Mouse (Mus musculus): ENCODE measurements around the gene Tmem25. TPM values are rescaled to one million over a fixed set of nuclear protein-coding genes. Genes with fewer than 3 reads are reported as not detected.

The Tmem25 gene
- polyA plus RNA-seq (2015; fragmentation: Nextera tagmentation; extraction: Ambion mirVana) = 5.6 and 6.0 TPM in 2 replicates

DNA sequence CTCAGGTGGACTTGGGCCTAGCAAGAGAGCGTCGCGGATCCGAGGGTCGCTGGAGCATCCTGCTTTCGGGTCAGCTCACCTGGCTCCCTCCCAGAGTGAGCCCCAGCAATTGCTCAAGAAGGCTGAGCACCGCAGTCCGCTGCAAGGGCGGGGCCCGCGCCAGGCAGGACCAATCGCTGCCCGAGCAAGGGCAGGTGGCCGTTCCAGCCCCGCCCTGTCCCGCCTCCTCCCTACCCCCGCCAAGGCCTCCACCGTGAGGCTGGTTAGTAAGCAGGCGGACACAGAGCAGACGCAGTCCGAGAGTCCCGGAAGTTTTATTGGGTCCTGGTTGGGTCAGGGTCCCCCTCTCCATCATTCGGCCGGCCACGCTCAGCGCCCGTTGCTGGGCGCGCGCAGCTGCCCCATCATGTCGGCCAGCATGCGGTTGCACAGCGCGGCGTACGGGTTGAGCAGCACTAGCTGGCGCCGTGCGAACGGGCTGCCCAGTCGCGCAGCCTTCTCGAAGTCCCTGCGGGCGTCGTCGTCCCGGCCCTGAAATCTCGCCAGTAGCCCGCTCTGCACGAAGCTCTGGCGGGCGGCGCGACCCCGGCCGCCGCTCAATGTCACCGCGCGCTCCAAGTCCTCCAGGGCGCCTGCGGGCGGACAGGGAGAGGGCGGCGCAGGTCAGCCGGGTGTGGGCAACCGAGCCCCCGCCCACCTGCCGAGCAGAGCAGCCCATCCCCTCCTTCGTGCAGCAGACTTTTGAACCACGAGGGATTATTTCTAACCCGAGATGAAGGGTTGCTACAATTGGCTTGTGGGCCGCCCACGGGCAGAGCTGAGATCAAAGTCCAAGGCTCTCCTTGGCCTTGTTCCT lies at the start of gene Tmem25:
Gene Tmem25 (minus strand): TSS at position 206 of the 856 bp plus-strand sequence.
- ATAC-seq (peak; percentile 84), DNase-seq (peak; percentile 89)
- H3K9ac ChIP-seq (replicated peaks) = peak within 1 kb of the TSS; percentile 60
- WGBS (ENCODE audit: insufficient replicate concordance) = 1% methylated on average over 69 of the region's 75 CpGs
- H3K9me3 ChIP-seq (ENCODE audit: low read length) = no peaks in the 10 kb centered on the region
- TF ChIP-seq CTCF (IDR thresholded peaks at IDR 0.05; ENCODE audit: low read depth) = no peak
- peak; percentile 59; the same call in 1 of the 2 replicates for TF ChIP-seq EP300 (IDR thresholded peaks at IDR 0.05; ENCODE audit: low read depth)
- peaks cover 10% of the 10 kb centered on the region for H3K27me3 ChIP-seq (ENCODE audit: insufficient read depth, low read length)
- H3K4me1 ChIP-seq (ENCODE audit: insufficient read depth) = peaks cover 19% of the 10 kb centered on the region
- peak within 1 kb of the TSS; percentile 88 for H3K4me2 ChIP-seq (ENCODE audit: low read depth, low read length)
- peak within 1 kb of the TSS; percentile 88 for H3K27ac ChIP-seq (ENCODE audit: low read depth)
- 0 out of 2 replicates have a peak, but pooled peaks cover 6% of the 10 kb centered on the region for H3K36me3 ChIP-seq (replicated peaks; ENCODE audit: insufficient read depth, low read length)
- H3K4me3 ChIP-seq (ENCODE audit: low read depth, low read length) = peak within 1 kb of the TSS; percentile 45

DNA sequence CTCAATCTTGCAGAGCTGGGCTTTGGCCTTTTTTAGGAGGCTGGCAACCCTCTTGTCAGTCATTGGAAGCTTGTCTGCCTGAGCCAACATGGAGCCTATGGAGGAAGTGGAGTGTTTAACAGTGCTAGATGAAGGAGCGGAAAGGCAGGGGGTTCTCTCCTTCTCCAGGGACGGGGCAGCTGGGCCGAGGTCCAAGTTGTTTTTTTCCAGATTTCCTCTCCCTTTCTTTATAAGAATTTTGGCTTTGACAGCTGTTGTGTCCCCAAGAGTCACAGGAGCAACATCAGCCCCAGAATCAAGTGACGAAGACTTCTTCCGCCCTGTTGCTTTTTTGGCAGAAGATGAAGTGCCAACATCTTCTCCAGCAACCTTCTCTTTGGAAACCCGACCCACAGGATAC lies 48.3 kb upstream of the Tmem25 start:
- no peak overlapping the region for H3K4me3 ChIP-seq (ENCODE audit: low read depth, low read length)
- no peaks in the 10 kb centered on the region for H3K4me1 ChIP-seq (ENCODE audit: insufficient read depth)
- DNase-seq (no peak), ATAC-seq (no peak)
- H3K4me2 ChIP-seq (ENCODE audit: low read depth, low read length) = no peak overlapping the region
- peaks cover 79% of the 10 kb centered on the region for H3K36me3 ChIP-seq (replicated peaks; ENCODE audit: insufficient read depth, low read length)
- WGBS (ENCODE audit: insufficient replicate concordance) = 88% methylated on average over 6 of the region's 6 CpGs
- no peaks in the 10 kb centered on the region for H3K27me3 ChIP-seq (ENCODE audit: insufficient read depth, low read length)
- H3K27ac ChIP-seq (ENCODE audit: low read depth) = no peak overlapping the region
- TF ChIP-seq CTCF (IDR thresholded peaks at IDR 0.05; ENCODE audit: low read depth) (no peak), EP300 (IDR thresholded peaks at IDR 0.05; ENCODE audit: low read depth) (no peak)
- no peaks in the 10 kb centered on the region for H3K9me3 ChIP-seq (ENCODE audit: low read length)
- H3K9ac ChIP-seq (replicated peaks) = no peak overlapping the region

DNA sequence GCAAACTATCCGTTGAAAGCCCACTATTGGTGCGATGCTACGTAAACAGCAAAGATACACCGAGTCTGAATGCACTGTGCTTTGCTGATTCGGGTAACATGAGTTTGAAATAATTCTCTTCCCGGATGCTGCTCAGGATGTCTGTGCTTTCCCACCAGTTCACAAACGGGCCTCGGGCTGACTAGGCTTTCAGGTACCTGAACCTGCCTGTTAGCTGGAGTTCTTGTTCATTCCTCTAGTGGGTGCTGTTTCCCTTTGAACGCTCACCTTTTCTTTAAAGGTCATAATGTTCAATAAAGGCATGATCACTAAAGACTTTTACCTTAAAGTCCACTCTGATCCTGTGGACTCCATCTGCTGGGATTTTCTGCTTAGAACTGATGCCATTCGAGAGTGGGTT lies 42.1 kb upstream of the Tmem25 start:
- Histone ChIP-seq H3K9ac (replicated peaks) (no peak overlapping the region), H3K4me3 (ENCODE audit: low read depth, low read length) (no peak overlapping the region), H3K4me1 (ENCODE audit: insufficient read depth) (no peaks in the 10 kb centered on the region), H3K9me3 (ENCODE audit: low read length) (no peaks in the 10 kb centered on the region), H3K27ac (ENCODE audit: low read depth) (no peak overlapping the region), H3K36me3 (replicated peaks; ENCODE audit: insufficient read depth, low read length) (peaks cover 66% of the 10 kb centered on the region), H3K27me3 (ENCODE audit: insufficient read depth, low read length) (no peaks in the 10 kb centered on the region), H3K4me2 (ENCODE audit: low read depth, low read length) (no peak overlapping the region)
- peak; percentile 72 for TF ChIP-seq CTCF (IDR thresholded peaks at IDR 0.05; ENCODE audit: low read depth)
- no peak for TF ChIP-seq EP300 (IDR thresholded peaks at IDR 0.05; ENCODE audit: low read depth)
- ATAC-seq (no peak), DNase-seq (no peak)
- 82% methylated on average over 10 of the region's 10 CpGs for WGBS (ENCODE audit: insufficient replicate concordance)

DNA sequence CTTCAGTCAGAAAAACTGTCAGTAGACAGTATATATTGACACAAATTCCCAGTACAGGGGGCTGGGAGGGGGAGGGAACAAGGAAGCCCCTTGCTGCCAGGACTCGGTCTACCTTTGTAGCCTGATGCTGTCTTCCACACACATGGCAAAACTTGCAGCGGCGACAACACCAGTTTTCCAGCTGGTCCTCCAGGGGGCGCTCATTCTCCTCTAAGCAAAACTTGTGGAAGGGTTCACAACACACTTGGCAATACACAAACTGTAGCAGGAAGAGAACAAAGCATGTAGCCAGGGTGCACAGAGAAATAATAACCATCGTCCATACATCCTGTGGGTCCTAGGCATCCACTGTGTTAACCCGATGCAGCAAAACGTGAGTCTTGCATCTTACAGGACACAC lies 37.3 kb upstream of the Tmem25 start:
- TF ChIP-seq CTCF (IDR thresholded peaks at IDR 0.05; ENCODE audit: low read depth) (peak; percentile 84), EP300 (IDR thresholded peaks at IDR 0.05; ENCODE audit: low read depth) (no peak)
- H3K4me3 ChIP-seq (ENCODE audit: low read depth, low read length) = no peak overlapping the region
- no peak overlapping the region for H3K9ac ChIP-seq (replicated peaks)
- 58% methylated on average over 7 of the region's 7 CpGs for WGBS (ENCODE audit: insufficient replicate concordance)
- no peaks in the 10 kb centered on the region for H3K27me3 ChIP-seq (ENCODE audit: insufficient read depth, low read length)
- peak; percentile 80 for DNase-seq
- no peak overlapping the region for H3K4me2 ChIP-seq (ENCODE audit: low read depth, low read length)
- no peak overlapping the region for H3K27ac ChIP-seq (ENCODE audit: low read depth)
- peak; percentile 23; the same call in 1 of the 2 replicates for ATAC-seq
- H3K4me1 ChIP-seq (ENCODE audit: insufficient read depth) = no peaks in the 10 kb centered on the region
- no peaks in the 10 kb centered on the region for H3K9me3 ChIP-seq (ENCODE audit: low read length)
- peaks cover 57% of the 10 kb centered on the region for H3K36me3 ChIP-seq (replicated peaks; ENCODE audit: insufficient read depth, low read length)

DNA sequence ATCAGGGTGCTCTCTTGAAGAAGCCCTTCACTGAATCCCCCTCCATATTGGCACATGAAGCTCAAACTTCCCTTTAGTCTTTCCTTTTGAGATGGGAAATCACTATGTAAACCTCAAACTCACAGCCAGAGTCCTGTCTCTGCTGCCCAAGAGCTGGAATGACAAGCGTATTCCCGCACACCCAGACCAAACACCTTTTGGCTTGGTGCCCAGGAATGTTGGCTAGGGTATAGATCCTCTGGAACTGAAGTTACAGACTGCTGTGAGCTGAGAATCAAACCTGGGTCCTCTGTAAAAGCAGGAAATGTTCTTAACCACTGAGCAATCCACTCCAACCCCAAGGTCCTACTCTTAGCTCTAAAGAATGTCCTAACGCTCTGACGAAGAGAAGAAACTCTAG lies 33.2 kb upstream of the Tmem25 start:
- peaks cover 72% of the 10 kb centered on the region for H3K36me3 ChIP-seq (replicated peaks; ENCODE audit: insufficient read depth, low read length)
- peak; percentile 39 for DNase-seq
- H3K9me3 ChIP-seq (ENCODE audit: low read length) = no peaks in the 10 kb centered on the region
- no peak for TF ChIP-seq CTCF (IDR thresholded peaks at IDR 0.05; ENCODE audit: low read depth)
- no peak for TF ChIP-seq EP300 (IDR thresholded peaks at IDR 0.05; ENCODE audit: low read depth)
- ATAC-seq = no peak
- no peak overlapping the region for H3K9ac ChIP-seq (replicated peaks)
- no peaks in the 10 kb centered on the region for H3K4me1 ChIP-seq (ENCODE audit: insufficient read depth)
- no peak overlapping the region for H3K27ac ChIP-seq (ENCODE audit: low read depth)
- WGBS (ENCODE audit: insufficient replicate concordance) = 76% methylated on average over 4 of the region's 4 CpGs
- no peaks in the 10 kb centered on the region for H3K27me3 ChIP-seq (ENCODE audit: insufficient read depth, low read length)
- no peak overlapping the region for H3K4me2 ChIP-seq (ENCODE audit: low read depth, low read length)
- no peak overlapping the region for H3K4me3 ChIP-seq (ENCODE audit: low read depth, low read length)

DNA sequence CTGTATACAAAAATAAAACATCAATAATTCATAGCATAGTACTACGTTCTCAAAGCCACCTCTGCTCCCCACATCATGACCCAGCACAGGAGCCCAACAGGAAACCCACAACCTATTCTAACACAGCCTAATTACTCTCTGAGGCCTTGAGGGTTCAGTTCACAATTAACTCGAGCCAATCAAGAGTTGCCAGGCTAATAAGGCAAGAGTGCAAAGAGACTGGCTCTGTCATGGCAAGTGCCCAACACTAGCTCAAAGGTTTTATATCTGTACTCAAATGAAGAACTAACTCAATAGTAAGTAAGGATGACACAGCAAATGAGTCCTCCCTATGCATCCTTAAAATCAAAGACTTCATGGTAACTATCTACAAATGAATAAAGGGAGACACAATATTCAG lies 31.4 kb upstream of the Tmem25 start:
- Histone ChIP-seq H3K9ac (replicated peaks) (no peak overlapping the region), H3K9me3 (ENCODE audit: low read length) (no peaks in the 10 kb centered on the region), H3K4me2 (ENCODE audit: low read depth, low read length) (no peak overlapping the region), H3K27ac (ENCODE audit: low read depth) (no peak overlapping the region), H3K36me3 (replicated peaks; ENCODE audit: insufficient read depth, low read length) (peaks cover 76% of the 10 kb centered on the region), H3K4me1 (ENCODE audit: insufficient read depth) (no peaks in the 10 kb centered on the region), H3K27me3 (ENCODE audit: insufficient read depth, low read length) (no peaks in the 10 kb centered on the region), H3K4me3 (ENCODE audit: low read depth, low read length) (no peak overlapping the region)
- DNase-seq = no peak
- WGBS (ENCODE audit: insufficient replicate concordance) = 81% methylated on average over 2 of the region's 2 CpGs
- ATAC-seq = no peak
- no peak for TF ChIP-seq EP300 (IDR thresholded peaks at IDR 0.05; ENCODE audit: low read depth)
- no peak for TF ChIP-seq CTCF (IDR thresholded peaks at IDR 0.05; ENCODE audit: low read depth)
